Mouse (Mus musculus) liver, adult (tissue): ENCODE data around the gene Atg9b.

Source experiments
- GATA4 ChIP-seq: IDR thresholded peaks from 2 replicates; pipeline ENCODE4 v1.6.1; 2014; ENCODE audit warnings: mild to moderate bottlenecking, low read length; ENCODE audit not compliant: insufficient replicate concordance

Atg9b gene

DNA sequence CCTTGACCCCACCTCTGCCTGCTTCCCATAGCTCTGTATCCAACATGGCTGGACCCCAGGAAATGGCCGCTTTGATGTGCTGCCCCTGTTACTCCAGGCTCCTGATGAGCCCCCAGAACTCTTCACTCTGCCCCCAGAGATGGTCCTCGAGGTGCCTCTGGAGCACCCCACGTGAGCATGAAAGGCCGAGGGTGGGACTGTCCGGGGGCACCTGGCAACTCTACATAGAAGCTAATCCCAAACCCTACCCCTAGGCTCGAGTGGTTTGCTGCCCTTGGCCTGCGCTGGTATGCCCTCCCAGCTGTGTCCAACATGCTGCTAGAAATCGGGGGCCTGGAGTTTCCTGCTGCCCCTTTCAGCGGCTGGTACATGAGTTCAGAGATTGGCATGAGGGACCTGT lies 22.2 kb downstream of the Atg9b start:
- TF ChIP-seq GATA4 = no peak

DNA sequence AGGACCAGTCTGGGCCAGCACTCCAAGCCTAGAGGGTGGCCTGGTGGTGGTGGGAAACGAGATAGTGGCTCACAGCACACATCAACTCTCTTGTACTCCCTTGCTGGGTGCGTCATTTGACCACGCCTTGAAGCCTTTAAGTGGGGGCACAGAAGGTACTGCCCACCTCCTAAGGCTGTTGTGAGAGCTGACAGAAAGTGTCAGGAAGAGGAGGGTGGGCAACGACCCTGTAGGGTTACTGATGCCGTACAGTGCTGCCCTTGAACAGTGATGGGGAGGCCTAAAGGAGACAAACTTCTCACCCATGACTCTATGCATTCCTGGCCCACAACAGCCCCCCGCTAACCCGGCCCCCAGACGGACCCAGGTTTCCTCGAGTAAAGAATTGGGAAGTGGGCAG lies 25.5 kb downstream of the Atg9b start:
- TF ChIP-seq GATA4 = no peak

DNA sequence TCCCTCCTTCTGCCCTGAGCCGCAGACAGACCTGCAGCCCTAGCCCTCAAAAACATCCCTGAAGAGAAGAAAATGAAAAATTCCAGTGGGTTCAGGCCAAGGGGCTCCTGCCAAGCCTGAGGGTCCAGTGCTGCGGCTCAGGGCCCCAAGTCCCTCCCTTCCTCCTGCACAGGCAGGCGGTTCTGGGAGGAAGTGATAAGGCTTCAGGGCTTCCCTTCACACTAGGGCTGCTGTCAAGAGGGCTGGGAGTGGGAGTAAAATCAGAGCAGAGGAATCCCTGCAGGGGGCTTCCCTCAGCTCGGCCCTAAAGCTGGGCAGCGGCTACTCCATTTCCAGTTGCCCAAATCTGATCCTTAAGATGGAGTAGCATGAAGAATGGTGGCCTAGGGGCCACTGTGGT lies 26.4 kb downstream of the Atg9b start:
- peak; percentile 80; the same call in 1 of the 2 replicates for TF ChIP-seq GATA4

DNA sequence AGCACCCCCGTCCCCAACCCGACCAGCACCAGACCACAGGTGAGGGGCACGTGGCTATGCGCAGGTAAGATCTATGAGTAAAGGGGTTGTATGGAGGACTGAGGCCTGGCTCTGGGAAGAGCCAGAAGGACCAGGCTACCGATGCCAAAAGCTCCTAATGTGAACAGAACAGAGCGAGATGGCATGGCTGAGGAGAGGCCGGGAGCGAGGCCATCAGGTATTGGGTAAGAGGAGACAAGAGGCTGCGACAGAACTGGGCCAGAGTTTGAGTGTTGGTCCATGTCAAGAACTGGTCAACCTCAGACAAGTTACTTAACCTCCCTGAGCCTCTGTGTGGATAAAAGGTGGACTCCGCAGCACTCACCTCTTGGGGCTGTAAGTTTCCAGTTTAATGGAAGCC lies 27.0 kb downstream of the Atg9b start:
- TF ChIP-seq GATA4 = no peak

DNA sequence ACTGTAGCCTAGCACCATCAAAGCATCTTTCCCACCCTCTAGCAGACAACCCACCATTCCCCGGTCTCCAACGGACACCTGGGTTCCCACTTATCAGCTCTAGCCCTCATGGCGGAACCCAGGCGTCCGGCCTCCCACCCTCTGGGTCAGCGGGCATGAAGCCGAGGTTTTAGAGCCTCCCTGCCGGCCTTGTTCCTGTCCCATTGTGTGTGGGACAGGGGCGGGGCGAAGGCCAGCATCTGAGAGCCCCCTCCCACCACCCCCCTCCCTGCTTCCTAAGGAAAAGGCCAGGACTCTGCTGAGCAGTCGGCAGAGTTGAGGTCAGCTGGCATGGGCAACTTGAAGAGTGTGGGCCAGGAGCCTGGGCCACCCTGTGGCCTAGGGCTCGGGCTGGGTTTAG lies 27.4 kb downstream of the Atg9b start, which contains the start of gene Nos3:
Gene Nos3, plus strand, starts transcription at position 303 of the 400 bp plus-strand sequence.
- TF ChIP-seq GATA4 = peak; percentile 51; the same call in 1 of the 2 replicates

DNA sequence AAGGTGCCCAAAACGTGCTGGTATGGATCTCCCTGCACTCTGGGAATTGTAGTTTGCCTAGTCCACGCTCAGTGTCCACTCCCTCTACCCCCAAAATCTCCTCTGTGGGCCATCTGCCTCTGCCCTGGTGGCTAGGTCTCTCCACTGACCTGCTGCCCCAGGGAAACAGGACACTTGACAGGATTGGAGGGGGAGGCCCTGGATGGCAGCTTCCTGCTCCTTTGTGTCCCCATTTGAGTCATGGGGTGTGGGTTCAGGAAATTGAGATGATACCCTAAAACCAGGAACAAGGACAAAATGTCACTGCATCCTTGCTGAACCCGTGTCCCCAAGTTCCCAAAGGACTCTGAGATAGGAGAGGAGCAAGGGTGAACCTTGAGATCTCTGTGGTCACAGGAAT lies 27.9 kb downstream of the Atg9b start:
- no peak for TF ChIP-seq GATA4

DNA sequence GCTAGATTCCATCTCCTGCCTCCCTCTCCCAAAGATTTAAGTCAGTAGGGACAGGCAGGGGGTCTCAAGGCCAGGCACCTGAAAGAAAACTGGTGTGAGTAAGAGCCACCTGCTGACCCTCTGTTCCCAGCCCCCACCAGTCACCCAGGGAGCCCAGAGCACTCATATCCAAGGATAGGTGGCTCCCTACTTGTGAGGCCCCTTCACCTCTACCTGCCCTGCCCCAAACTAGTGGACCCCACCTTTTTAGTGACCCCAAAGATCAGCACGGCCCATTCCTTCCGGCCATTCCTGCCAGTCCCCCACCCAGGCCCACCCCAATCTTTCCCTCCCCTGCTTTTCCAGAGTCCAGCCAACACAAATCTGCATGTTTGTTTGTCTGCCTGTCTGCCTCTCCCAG lies 28.5 kb downstream of the Atg9b start:
- no peak for TF ChIP-seq GATA4

DNA sequence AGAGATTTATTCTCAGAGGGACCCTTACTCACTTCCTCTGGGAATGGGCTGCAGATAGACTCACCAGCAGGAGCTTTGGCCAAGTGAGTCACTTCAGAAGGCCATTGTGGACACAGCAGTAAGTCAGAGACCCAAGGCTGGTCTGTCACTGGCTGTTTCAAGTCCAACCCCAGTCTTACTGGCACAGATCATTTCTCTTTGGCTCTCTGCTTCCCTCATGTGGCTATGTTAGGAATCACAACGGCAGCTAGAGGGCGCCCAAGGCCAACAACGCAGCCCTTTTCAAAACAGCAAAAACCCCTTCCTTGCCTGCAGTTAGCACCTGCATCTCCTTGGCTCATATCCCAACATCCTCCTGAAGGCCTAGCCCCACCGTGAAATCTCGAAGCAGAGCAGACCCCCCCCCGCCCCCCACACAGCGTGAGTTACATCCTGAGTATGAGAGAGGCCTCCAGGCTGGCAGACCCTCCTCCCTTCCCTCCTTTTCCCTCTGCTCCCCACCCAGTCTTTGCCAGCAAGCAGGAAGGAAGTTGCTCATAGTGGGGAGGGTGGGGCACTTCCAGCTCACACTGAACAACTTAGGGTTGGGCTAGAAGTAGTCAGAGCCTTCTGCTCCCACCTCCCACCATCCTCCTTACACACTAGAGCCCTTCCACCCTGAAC lies 31.0 kb downstream of the Atg9b start:
- no peak for TF ChIP-seq GATA4

DNA sequence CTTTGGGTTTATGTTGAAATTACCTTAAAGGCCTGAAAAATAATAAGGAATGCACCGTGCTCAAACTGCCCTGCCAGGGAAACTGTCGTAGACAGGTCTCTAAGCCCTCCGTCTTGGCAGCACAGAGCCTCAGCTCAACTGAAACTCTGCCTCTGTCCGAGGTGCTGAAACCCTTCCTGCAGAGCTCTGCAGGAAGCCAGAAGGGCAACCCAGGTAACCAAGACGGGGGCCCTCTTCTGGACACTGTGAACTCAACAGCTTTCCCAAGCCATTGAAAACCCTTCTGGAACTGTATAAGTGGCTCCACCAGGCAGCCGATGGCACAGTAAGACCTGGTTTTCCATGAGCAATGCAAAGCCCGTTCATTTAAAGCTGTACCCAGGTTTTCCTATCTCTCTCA lies 34.5 kb downstream of the Atg9b start:
- TF ChIP-seq GATA4 = no peak

DNA sequence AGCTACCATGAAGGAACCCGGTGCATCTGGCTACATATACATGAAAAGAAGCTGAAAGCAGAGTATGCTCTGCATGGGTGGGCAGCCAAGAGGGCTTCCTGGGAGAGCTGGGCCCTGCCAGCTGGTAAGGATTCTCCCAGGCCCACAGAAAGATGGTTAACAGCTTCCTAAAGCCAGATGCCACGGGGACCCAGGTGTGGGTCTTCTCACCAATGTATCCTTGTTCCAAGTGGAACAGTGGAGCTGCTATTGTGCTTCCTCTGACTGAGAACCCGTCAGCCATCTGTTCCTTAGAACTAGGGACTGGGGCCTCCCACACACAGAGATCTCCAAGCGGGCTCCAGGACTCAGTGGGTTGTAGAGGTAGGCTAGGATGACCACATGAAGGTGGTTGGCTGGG lies 35.2 kb downstream of the Atg9b start:
- no peak for TF ChIP-seq GATA4

DNA sequence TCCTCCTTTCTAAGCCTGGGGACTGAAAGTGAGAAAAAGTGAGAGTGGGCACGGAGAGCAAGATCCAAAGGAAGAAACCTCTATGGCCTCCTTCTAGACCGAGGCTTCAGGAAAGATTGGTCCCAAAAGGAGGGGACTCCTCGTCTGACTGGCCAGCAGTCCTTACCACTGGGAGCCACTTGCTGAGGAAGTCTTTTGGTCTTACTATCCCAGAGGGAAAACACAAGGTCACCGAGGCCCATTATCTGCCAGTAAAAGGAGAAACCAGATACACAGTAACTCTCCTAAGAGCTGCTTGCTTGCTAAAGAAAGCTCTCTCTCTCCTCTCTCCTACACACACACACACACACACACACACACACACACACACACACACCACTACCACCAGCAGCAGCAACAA lies 38.6 kb downstream of the Atg9b start:
- TF ChIP-seq GATA4 = no peak

DNA sequence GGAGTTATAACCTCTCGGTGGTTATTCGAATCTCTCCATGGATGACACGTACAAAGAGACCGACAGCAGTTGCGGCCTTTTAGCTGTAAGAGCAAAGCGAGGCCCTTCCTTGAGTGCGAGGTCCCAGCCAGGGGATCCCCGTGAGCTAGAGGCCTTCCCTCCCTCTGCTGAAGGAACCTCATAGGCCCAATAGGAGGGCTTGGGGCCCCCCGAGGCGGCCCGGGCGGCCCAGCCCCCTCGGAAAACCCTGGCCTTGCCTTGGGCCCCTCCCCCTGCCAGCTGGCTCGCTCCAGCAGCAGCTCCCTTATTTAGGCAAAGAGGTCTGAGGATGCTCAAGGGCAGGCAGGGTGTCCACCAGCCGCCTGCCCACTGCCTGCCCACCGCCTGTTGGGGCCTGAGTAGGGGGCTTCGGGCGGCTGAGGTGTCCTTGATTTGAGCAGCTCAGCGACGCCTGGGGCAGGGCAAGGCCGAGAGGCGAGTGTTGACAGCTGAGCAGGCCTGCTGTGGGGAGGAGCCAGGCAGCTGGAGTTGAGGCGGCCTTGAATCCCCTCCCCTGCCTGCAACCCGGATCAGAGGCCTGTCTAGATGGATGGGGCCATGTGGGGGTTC lies 39.6 kb downstream of the Atg9b start:
- no peak for TF ChIP-seq GATA4

DNA sequence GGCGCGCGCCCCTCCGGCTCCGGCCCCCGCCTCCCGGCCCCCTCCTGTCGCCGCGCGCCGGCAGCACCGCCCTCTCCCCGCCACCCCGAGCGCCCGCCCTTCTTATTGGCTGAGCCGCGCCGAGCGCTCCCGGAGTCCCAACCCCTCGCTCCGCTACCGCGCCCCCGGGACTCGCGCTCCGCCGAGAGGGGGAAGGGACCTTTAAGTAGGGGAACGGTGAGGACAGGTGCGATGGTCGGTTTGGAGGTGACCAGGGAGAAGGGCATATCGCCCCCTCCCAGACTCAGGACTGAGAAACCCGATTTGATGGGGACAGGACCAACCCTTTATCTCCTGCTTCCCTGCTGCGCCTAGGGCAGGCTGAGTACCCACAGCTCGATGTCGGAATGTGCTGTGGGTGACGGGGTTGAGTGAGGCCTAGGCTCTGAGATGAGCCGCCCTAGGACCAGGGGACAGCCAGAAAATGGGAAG lies 40.2 kb downstream of the Atg9b start:
- TF ChIP-seq GATA4 = no peak

DNA sequence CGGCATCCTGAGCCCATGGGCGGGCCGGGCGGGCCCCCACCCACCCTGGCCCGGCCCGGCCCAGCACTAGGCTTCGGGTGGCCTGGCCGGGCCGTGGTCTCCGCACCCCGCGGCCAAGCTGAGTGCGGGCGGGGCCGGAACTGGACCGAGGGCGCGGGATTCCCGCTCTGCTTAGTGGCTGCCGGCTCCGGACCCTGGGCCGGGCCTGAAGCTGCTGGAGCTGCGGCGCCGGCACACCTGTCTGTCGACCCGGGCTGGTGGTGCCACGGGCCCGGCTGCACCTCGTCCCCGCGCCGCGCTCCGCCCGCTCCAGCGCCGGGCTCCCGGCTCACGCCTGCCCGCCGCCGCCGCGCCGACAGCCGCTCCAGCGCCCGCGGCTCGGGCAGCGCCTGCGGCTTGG lies 40.7 kb downstream of the Atg9b start, which contains the start of gene Kcnh2:
Gene Kcnh2, minus strand, starts transcription at position 327 of the 400 bp plus-strand sequence.
- TF ChIP-seq GATA4 = no peak

DNA sequence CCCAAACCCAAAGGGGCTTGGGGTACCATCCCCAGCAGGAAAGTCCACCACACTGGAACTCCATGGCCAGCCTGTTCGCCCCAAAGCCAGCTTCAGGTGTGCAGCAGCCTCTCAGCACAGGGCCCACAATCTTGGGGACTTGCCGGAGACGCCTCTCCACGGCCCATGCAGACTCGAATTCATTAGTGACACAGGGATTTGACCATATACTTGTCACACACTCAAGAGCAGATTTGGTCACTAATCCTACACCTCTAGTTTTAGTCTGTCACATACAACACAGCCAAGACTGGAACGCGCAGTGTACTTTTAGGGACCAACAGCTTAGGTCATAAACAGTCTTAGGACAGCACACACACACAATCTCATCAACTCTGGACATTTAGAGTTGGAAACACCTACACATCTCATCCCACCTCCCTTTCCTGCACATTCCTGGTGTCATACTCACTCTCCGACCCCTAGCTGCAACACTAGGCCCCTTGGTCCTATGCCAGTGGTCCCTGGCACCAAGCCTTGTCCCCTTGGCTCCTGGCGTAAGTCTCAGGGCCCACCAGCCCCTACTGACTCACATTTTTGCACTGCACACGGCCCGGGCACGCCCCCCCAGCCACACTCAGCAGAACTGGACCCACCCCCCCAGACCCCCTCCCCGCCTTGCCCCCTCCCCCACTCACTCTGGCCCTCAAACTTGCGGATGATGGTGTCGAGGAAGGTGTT lies 41.3 kb downstream of the Atg9b start:
- TF ChIP-seq GATA4 = no peak

DNA sequence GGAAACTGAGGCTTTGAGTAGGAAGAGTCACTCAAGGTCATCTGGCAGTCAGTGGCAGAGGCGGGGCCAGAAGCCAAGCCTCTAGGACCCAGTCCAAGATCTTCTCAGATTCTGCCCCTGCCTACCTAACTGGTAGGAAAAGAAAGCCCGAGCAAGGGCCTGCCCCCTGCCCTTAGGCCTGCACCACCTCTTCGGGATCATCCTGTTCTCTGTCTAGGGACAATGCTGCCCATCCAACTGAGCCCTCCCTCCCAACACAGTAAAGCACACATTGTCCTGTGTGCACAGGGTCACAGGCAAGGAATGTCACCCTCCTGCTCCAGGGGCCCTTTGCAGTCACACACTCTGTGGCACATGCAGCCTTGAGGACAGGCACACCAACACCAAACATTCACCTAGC lies 41.9 kb downstream of the Atg9b start:
- no peak for TF ChIP-seq GATA4
